Mouse (Mus musculus): ENCODE results near the gene Cog5.

Cog5 gene

DNA sequence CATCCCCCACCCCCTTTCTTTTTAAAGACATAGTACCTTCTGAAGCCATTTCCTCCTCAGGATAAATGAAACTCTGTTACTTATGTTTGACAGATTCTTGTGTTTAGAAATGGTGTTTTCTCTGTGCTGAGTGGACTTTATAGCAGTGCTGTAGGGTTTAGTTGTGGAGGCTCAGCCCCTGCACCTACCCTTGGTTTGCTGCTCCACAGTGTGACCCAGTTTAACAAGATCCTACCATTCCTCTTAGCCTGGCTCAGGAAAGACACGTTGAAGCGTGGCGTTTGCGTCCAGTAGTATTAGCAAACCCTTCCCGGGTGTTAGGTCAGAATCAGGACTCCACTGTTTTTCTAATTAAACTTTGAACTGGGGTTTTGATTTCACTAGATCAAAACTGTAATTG is 241.6 kb downstream of the Cog5 start:
- DNase-seq = peak in 1 of 2 experiments; percentile 47

DNA sequence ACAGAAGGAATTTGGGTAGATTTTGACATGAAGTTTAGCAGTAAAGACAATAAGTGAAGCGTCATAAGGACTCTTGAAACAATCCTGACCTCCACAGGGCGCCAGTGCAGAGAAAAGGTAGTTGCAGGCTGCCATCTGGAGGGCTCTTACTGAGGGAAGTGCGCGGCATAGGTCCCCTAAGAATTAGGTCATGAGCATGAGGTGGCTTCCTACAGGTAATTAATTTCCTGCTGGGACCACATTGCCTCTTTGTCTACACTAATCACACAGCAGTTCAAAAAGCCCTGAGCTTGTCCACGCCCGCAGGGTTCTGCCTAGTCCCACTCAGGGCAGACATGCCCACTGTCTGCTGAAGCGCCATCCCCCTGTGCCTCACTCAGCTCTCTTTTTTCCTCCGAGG is 242.3 kb downstream of the Cog5 start:
- DNase-seq = peak; percentile 84 to 89

GRCm38 (mm10) chr12:31897456-31897855 is 242.8 kb downstream of the Cog5 start:
- peak; percentile 88 to 90 for DNase-seq

- no peak for DNase-seq
These were observed 245.8 kb downstream of the Cog5 start for GRCm38 (mm10) chr12:31900391-31900914.

DNA sequence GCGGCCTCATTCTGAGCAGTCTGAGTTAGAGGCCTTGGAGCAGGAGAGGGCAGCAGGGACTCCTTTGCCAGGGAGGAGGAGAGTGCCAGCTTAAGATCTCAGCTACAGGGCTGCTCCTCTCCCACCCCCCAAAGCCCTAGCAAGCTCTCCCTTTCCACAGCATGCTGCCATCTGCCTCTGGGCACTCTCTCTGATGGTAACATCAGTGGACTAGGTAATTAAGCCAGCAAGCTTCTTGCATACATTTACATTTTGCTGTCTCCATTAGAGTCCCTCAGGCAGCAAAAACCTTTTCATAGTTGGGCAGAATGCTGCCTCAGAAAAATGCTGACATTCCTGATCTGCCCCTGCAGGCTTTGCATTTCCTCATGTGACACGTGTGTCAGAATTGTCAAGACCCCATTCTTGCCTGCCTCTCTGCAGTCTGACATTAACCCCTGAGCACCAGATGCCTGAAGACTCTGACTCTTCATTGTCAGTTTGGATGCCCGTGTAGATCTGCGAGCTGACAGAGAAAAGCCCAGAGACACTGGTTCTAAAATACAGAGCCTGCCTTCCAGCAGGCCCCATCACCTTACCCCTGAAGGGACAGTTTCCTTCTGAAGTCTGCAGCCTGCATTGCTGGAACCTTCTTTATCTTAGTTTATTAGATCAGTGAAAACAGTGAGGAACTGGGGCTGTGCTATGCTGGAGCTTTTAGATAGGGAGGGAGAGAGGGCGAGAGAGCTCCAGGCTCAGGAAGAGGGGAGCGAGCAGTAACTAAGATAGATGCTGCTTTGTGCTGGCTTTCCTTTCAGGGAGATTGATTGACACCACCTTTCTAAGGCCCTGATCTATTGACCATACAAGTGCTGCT is 251.3 kb downstream of the Cog5 start:
- DNase-seq = peak; percentile 61 to 63

GRCm38 (mm10) chr12:31907436-31907835 is 252.8 kb downstream of the Cog5 start:
- DNase-seq = no peak

DNA sequence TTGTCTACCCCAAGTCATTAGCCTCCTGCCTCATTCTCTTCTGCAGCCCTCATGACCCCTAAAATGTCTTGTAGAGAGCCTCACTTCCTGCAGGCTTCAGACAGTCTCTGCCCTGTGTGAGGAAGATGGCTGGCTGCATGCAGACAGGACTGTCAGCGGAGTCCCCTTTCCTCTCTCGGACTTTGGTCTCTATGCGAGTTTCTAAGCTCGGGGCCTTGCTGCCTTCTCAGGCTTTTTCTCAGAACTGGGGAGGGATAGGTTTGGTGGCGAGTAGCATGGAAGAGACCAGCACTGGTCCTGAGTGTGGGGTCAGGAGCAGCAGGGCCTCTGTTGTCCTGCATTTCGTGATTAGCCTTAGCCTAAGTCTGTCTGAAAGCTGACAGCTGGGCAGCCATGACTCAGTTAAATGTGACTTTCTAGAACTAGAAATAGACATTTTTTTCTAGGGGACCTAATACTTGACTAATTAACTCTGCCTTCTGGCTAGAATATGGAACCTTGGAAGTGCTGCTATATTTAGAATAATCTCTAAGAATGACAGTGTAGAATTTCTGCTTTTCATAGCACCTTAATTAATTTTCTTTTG is 258.4 kb downstream of the Cog5 start:
- peak in 1 of 2 experiments; percentile 47 for DNase-seq

DNA sequence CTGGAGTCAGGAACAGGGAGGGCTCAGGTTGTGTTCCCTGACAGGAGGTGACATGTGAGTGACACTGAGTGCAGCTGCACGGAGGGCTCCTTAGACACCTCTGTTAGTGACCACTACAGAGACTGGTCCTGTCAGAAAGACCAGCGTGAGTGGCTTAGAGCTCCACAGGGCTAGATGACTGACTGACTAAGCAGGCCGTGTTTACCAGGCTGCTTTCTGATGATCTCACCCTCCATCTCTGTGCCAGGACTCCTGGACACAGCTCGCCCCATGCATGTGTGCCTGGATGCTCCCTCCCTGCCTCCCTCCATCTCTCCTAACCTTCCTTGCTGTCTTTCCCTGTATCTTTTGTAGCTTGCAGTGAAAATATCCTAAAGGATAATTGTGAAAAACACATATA is 258.9 kb downstream of the Cog5 start:
- peak; percentile 88 to 91 for DNase-seq

DNA sequence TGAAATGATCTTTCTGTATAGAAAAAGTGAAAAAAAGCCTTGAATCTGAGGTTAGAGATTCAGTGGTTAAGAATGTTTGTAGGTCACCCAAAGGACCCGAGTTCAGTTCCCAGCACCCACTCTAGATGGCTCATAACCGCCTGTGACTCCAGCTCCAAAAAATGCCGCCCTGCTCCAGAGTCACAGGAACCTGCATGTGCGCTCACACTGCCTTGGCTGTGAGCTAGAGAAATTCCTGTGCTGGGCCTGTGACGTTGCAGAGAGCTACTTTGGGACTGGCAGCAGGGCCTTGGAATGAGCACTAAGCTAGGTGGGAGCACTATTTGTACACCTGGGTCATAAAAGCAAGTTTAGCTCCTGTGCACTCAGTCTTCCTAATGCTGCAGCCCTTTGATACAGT is 262.0 kb downstream of the Cog5 start:
- peak in 1 of 2 experiments; percentile 36 for DNase-seq

GRCm38 (mm10) chr12:31917245-31917644 is 262.6 kb downstream of the Cog5 start:
- DNase-seq = peak; percentile 87 to 88

GRCm38 (mm10) chr12:31920464-31921405 is 266.1 kb downstream of the Cog5 start:
- DNase-seq = no peak

DNA sequence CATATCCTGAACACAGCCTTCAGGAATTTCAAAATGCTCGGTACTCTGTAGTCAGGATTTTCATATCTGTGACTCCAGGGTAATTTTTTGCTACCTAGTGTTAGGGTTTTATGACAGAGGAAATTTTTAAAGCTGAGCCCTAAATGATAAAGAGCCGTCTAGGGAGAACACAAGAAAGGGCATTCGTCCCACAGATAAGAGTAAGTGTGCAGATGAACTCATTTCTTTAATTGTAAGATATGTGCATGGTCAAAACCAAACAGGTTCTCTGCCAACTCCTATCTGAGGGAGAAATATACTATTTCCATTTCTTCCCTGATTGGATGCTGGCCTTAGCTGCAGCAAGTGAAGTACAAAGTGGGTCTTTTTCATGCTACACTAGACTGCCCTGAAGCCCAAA is 269.5 kb downstream of the Cog5 start:
- no peak for DNase-seq

GRCm38 (mm10) chr12:31925343-31925742 is 270.7 kb downstream of the Cog5 start:
- DNase-seq = no peak

DNA sequence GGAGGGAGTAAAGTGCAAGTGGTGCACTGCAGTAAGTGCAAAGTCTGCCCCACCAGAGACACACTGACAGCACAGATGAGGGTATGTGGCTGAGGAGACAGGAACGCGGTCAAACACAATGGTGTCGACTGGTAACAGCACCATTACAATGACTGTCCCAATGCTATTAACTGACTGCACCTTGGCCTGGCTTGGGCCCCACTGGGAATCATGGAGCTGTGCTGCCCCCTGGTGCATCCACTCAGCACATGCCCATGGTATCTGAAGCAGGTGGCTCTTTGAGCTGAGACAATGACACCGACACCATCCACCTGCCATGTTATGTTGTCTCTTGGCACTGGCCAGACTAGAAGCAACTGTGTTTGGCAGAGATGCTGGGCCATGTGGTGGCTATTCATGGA is 272.0 kb downstream of the Cog5 start:
- DNase-seq = peak; percentile 97 to 98

DNA sequence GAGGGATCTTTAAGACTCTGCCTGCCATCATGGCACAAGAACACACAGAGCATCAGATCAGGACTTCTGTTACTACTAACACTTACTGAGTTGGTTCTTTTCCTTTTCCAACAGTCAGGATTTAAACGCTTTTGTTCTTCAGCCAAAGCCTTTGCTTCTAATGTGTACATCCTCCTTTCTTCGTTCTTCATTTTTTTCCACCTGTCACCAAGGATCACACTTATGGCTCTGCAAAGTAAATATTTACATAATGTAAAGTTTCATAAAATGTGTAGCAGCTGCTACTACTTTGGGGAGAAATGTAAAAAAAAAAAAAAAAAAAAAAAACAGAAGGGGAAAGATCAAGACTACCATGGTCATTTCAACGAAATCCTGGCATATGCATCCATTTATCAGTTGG is 273.8 kb downstream of the Cog5 start:
- no peak for DNase-seq

DNA sequence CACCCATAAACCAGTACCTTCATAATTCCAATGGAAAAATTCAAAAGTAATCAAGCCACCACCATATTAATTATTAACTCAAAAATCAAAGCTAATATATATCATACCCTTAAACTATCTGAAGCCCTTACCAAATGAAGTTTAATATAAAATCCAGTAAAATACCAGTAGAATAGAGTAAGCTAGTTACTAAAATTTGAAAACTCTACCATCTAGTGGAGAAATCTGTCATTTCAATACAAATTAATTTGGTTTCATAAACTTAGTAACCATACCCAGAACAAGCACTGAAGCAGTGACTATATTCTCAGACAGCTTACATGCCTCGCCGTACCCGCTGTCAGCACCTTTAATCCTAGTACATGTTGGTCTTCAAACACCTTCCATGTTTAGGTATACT is 277.1 kb downstream of the Cog5 start:
- DNase-seq = no peak

- DNase-seq = no peak
These were observed 282.1 kb downstream of the Cog5 start for GRCm38 (mm10) chr12:31936657-31937300.

GRCm38 (mm10) chr12:31937613-31938012 is 282.9 kb downstream of the Cog5 start:
- DNase-seq = no peak

DNA sequence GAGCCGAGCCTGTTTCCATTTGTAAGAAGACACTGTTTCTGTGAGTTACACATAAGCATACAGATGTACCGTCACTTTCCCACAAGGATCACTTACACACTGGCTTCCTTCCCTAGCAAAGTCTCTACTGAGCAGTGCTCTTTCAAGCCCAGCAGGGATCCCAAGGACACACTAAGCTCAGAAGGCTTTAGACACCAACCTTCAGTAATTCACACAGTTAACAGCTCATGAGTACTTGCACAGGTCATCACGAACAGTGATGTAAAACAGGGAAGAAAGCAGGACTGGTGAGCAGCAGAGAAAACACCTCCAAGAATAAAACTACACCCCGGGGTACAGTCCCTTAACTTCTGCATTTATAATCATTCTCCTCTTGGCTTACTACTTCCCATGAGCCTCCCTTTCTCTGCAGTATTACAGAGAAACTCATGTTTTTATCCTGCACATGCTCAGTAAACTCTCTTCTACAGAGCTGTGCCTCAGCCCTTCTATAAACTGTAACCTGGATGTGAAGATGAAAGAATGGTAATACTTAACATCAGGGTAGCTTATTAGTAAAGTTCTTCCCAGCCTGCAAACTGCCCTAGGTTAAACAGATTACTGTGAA is 283.8 kb downstream of the Cog5 start:
- no peak for DNase-seq

DNA sequence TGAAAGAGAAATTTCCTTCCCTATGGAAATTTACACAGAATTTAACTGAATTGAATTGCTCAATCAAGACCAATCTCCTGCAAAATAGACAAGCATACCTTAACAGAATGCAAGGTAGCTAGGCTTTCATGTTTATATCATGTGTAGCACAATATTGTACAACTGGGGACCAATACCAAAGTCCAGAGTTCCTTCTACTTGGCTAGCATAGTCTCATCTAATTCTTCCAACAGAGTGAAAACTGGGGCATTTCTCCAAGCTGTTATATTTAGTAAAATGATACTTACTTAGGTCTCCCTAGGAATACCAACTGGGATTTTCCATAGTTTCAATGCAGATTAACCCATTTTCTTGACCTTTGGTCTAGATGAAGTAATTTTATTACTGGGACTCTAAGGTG is 284.4 kb downstream of the Cog5 start:
- no peak for DNase-seq

GRCm38 (mm10) chr12:31943020-31943654 is 288.5 kb downstream of the Cog5 start:
- no peak for DNase-seq

DNA sequence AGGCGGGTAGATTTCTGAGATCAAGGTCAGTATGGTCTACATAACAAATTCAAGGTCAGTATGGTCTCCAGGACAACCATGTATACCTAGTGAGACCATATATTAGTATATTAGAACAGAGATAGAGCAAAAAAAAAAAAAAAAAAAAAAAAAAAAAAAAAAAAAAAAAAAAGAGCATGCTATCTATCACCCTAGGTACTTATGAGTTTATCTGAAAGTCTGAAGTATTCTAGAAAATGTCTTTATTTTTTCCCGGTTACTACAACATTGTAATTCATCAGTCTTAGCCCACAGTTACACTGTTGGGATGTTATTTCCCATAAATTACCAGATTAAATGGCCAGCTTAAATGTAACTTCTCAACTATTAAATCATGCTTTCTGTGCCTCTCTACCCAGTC is 289.7 kb downstream of the Cog5 start:
- DNase-seq = no peak

Data from cerebellum, postnatal 25 days (tissue).